Mouse (Mus musculus) embryo, embryonic 10 days (tissue): ENCODE data around the gene Orm1.

Experiments
- DNase-seq: peaks from one replicate; pipeline ENCODE4 v3.0.0-alpha.2; 2015; ENCODE audit warnings: low spot score

The Orm1 gene

GRCm38 (mm10) chr4:63344295-63344694 is at the start of gene Orm1:
TSS of gene Orm1 (plus strand) at chr4:63344560.
- no peak for DNase-seq

- no peak for DNase-seq
Measured at GRCm38 (mm10) chr4:63295641-63296040, 48.7 kb upstream of the Orm1 start.

DNA sequence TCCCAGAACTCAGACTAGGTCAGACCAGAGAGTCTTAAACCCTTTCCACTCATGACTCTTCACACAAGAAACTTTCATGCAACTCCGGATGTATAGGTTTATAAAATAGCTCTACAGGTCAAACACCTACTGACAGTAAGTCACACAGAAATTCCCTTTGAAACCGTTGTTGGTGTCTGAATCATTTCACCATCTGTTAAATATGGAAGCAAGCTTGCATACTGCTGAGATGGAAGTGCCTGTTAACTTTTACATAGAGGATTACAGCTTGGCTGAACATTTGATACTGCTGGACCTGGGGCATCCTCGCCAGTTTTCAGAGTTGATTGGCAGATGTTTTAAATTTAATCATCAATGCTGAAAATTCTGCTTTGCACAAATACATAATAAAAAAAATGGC is 48.1 kb upstream of the Orm1 start:
- no peak for DNase-seq

GRCm38 (mm10) chr4:63296876-63297275 is 47.5 kb upstream of the Orm1 start:
- DNase-seq = no peak

DNA sequence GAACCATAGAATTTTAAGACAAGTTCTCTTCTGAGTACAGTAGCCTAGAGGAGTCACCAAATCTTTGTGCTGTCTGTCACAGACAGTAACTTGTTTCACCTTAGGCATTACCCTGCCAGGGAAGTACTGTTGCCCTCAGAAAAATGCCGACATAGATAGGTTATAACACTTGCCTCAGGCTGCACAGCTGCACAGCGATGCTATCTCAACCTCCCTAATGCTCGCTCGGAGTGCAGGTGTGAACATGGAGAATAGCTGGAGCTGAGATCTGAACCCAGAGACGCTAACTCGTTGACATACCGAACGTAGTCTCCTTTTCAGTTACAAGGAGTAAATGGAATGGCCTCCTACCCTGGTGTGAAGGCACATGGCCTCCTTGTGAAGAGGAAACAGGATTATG is 46.2 kb upstream of the Orm1 start:
- no peak for DNase-seq

- no peak for DNase-seq
Measured at GRCm38 (mm10) chr4:63302641-63303040, 41.7 kb upstream of the Orm1 start.

DNA sequence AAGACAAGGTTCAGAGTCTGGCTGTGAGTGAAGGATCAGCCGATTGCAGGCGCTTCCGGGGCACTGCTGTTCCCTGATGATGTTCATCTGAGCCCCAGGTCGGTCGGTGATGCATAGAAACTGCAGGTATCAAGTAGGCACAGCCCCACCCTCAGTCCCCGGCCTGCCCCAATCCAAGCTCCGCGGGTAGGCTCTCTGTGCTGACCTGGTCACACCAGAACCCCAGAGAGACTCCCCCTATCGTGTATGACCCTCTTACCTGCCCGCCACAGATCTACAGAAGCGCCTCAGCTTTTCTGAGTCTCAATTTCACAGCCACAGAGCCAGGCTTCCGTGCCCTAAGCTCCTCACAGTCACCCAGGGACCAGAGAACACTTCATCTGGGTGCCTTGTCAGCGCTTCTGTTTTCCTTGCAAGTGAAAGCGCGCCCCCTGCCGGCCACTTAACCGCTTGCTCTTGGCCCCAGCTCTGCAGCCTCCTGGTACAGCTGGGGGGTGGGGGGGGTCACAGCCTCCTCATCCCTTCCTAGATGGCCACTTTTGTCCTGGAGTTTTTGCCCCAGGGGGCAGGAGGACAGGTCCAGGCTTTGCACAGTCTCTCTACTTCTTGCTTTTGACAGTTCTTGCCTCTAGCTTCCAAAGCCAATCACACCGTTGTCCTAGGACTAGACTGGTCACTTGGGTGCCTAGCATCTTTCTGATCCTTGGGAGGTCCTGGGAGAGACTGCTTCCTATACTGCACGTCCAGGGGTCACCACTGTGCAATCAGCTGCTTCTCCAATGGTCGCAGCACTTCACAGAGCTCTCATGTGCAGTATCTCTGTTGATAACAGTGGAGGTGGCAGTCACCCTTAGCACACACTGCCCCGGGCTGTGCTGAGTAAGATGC is 36.9 kb upstream of the Orm1 start:
- peak; percentile 84 for DNase-seq

DNA sequence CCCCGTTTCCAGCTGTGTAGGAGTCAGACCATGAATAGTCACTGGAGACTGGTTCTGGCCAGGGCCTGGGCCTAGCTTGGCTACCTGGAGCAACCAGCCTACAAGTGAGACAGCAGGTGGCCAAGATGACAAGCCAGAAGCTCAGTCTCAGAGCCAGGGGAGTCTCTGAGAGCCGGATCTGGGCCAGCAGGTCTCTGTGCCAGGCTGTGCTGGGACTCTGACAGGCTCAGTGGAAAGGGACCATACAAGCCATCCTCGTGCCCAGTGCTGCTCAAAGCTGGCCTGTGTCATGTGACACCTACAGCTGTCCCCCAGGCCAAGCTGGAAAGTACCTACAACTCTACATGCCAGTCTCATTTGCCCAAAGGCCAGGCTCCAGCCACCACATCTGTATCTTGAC is 36.0 kb upstream of the Orm1 start:
- no peak for DNase-seq

DNA sequence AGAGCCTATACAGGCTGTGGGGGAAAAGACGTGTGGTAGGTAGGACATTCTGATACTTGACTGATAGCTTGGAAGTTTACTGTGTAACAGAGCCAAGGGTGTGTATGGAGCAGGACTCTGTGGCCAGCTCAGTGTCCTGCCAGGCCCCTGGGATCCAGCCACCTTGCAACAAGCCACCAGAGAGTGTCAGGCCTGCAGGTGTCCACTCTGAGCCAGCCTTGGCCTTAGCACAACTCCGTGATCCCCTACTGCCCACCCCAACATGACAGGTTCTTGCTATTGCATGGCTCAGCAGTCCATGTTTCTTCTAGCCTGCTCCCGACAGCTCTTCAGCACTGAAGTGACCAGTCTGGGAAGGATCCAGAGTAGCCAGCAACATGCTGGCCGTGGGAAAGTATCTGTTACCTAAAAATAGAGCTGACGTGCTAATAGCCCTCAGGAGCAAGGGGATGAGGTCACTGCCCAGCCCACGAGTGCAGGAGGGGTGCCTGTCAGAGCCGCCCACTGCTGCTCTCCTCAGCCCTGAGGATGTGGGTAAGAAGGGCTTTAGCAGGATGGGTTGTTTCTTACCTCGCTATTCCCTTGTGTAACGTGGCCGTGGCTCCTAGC is 34.0 kb upstream of the Orm1 start:
- DNase-seq = peak; percentile 20

DNA sequence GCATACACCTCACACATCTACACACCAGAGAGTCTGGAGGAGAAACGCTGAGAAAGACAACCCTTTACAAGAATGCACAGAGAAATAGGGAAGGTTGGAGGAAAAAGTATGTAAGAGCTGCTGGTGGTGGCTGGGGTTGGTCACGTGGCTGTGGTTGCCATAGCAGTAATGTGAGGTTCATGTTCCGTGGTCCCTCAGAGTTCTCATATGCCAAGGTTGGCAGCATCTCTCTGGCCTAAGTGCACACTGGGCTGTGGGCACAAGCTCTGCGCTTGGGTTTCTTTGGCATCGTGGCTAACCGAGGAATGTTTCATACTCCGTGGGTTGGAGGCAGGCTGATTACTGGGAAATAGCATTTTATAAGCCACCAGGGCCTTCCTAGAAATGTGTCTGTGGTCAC is 32.9 kb upstream of the Orm1 start:
- no peak for DNase-seq

DNA sequence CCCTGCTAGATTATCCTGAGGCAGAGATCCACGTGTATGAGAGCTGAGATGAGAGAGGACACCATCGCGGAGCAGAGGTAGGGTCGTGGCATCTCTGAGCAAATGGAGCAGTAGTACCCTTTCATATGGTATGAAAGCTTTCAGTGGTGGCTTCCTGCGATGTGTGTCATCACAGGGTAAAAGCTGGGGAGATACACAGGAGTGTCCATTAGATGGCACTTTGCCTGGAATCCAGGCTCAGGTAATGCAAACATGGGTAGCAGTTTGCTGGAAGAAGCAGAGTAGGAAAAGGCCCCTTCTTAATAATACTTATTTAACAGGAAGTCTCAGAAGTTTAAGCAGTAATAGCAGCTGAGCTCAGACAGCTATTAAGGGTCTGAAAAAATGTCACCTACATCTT is 30.3 kb upstream of the Orm1 start:
- no peak for DNase-seq

GRCm38 (mm10) chr4:63316076-63316746 is 28.1 kb upstream of the Orm1 start:
- no peak for DNase-seq

- DNase-seq = peak; percentile 68
Measured at GRCm38 (mm10) chr4:63319566-63319965, 24.8 kb upstream of the Orm1 start.

DNA sequence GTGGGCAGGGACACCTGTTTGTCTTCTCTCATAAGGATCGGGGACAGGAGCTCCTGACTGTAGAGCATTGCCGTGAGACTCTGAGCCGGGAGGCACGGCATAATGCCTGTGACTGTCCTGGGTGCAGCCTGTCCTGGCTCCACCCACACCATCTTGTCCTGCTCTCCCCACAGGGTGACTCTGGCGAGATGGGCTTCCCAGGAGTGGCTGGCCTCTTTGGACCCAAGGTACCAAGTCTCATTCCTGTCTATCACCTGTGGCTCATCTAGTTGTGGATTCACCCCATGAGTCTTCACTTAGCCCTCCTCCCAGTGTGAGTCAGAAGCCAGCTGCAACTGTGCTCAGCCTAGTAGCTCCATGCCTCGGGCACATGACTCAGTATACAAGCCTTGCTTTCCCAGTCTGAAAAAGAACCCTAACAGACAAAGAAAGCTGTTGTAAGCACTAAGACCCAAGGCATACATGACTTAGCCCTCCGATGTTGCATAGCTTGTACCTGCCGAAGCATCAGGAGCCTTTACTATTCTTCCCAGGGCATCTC is 21.0 kb upstream of the Orm1 start:
- no peak for DNase-seq

GRCm38 (mm10) chr4:63333403-63333802 is 11.0 kb upstream of the Orm1 start:
- no peak for DNase-seq

GRCm38 (mm10) chr4:63338414-63339076 is 5.8 kb upstream of the Orm1 start:
- no peak for DNase-seq

DNA sequence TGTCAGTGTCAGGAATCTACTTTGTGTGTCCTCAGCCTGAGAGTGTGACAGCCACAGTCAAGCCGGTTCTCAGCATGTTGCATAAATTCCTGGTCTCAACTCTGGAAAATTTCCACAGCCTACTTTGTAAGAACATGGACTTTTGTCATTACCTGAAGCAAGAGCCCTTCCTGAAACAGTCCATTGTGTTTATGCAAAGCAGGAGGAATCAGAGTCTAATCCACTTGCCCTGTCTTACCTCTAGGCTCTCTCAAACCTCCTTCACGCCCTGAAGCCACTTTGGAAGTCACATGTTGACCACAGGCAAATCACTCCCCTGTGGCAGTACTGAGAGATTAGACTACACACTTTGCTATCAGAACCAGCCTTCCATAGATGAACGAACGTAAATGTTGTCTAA is 1.9 kb upstream of the Orm1 start:
- no peak for DNase-seq

GRCm38 (mm10) chr4:63343608-63344007 is 752 bp upstream of the Orm1 start:
- no peak for DNase-seq

DNA sequence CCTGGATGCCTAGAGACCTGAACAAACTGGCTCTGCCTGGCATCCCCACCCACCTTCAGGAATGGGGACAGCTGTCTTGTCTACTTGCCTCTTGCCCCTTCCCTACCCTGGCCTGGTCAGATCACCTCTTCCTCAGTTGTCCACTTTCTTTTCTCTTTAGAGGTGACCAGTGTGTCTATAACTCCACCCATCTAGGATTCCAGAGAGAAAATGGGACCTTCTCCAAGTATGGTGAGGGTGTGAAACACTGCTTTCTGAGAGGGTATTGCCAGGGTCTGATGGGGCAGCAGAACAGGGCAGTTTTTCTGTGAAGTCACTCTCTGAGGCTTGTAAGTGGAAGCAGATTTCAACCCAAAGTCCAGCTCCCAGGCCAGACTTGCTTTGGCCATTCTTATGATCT is 901 bp downstream of the Orm1 start:
- DNase-seq = no peak

- no peak for DNase-seq
Measured at GRCm38 (mm10) chr4:63346659-63347058, 2.3 kb downstream of the Orm1 start.

- DNase-seq = no peak
Measured at GRCm38 (mm10) chr4:63348524-63348923, 4.2 kb downstream of the Orm1 start.
